Mouse (Mus musculus) induced T-regulatory cell, adult 2 months (primary cell): ENCODE results near the gene Aldh3a1.
A peak's percentile ranks its signal among the peaks of the same experiment; 100 is the strongest.
"Not testable (repeated sequence)": the region's sequence is repeated elsewhere in the genome, so short reads cannot be mapped to it uniquely, and the experiment has no call there.

Experiments
- DNase-seq: peaks from one replicate; pipeline ENCODE4 v3.0.0-alpha.2; 2012; ENCODE audit warnings: low read depth

The Aldh3a1 gene

GRCm38 (mm10) chr11:61207487-61208246 is at the start of gene Aldh3a1:
TSS of gene Aldh3a1 (plus strand) at chr11:61207537.
- no peak for DNase-seq

GRCm38 (mm10) chr11:61158141-61158540 is 49.2 kb upstream of the Aldh3a1 start:
- no peak for DNase-seq

GRCm38 (mm10) chr11:61159796-61160732 is 47.3 kb upstream of the Aldh3a1 start:
- peak; percentile 48 for DNase-seq

GRCm38 (mm10) chr11:61161121-61161520 is 46.2 kb upstream of the Aldh3a1 start:
- no peak for DNase-seq

- DNase-seq: no peak
Observed at GRCm38 (mm10) chr11:61162776-61163175, 44.6 kb upstream of the Aldh3a1 start.

GRCm38 (mm10) chr11:61163341-61163740 is 44.0 kb upstream of the Aldh3a1 start:
- DNase-seq: no peak

GRCm38 (mm10) chr11:61164366-61164765 is 43.0 kb upstream of the Aldh3a1 start:
- DNase-seq: no peak

- DNase-seq: no peak
Observed at GRCm38 (mm10) chr11:61164881-61165280, 42.5 kb upstream of the Aldh3a1 start.

GRCm38 (mm10) chr11:61170184-61170583 is 37.2 kb upstream of the Aldh3a1 start:
- no peak for DNase-seq

GRCm38 (mm10) chr11:61173477-61173876 is 33.9 kb upstream of the Aldh3a1 start:
- not testable (repeated sequence) for DNase-seq

GRCm38 (mm10) chr11:61174291-61174820 is 33.0 kb upstream of the Aldh3a1 start:
- DNase-seq: peak; percentile 71

- DNase-seq: peak; percentile 100
Observed at GRCm38 (mm10) chr11:61174821-61175658, 32.3 kb upstream of the Aldh3a1 start, which contains the start of gene Usp22. TSS of gene Usp22 (minus strand) at chr11:61175055.

GRCm38 (mm10) chr11:61175778-61176177 is 31.6 kb upstream of the Aldh3a1 start:
- no peak for DNase-seq

GRCm38 (mm10) chr11:61176321-61176720 is 31.0 kb upstream of the Aldh3a1 start:
- no peak for DNase-seq

- DNase-seq: no peak
Observed at GRCm38 (mm10) chr11:61180361-61180760, 27.0 kb upstream of the Aldh3a1 start.

- DNase-seq: no peak
Observed at GRCm38 (mm10) chr11:61181624-61182023, 25.7 kb upstream of the Aldh3a1 start.

- DNase-seq: no peak
Observed at GRCm38 (mm10) chr11:61183820-61184219, 23.5 kb upstream of the Aldh3a1 start.

GRCm38 (mm10) chr11:61190776-61191175 is 16.6 kb upstream of the Aldh3a1 start:
- DNase-seq: no peak

GRCm38 (mm10) chr11:61192123-61192522 is 15.2 kb upstream of the Aldh3a1 start:
- not testable (repeated sequence) for DNase-seq

- DNase-seq: no peak
Observed at GRCm38 (mm10) chr11:61192779-61193178, 14.6 kb upstream of the Aldh3a1 start.

- peak; percentile 84 for DNase-seq
Observed at GRCm38 (mm10) chr11:61193392-61193791, 13.9 kb upstream of the Aldh3a1 start.
